Mouse (Mus musculus) heart, embryonic 11.5 days (tissue): ENCODE data around the gene Dcdc2b. TPM values are rescaled to one million over a fixed set of nuclear protein-coding genes. Genes with fewer than 3 reads are reported as not detected.

ENCODE experiments used
- ATAC-seq: fragments of 200-750 bp; cut with Nextera tagmentation; replicated peaks from 2 replicates; pipeline ENCODE4 v1.8.0; 2017; ENCODE audit warnings: moderate library complexity; ENCODE audit not compliant: insufficient number of reproducible peaks, low FRiP score, low TSS enrichment
- H3K27ac ChIP-seq: fragments of 300-500 bp; sonication (generic); 2 replicates; pipeline ENCODE4 v1.5.1; 2014; ENCODE audit warnings: mild to moderate bottlenecking, low read depth, low read length
- H3K27me3 ChIP-seq: fragments of 300-500 bp; sonication (generic); 2 replicates; pipeline ENCODE4 v1.6.1; 2014; ENCODE audit warnings: mild to moderate bottlenecking, low read length, mixed read lengths; ENCODE audit not compliant: control insufficient read depth, insufficient read depth
- H3K36me3 ChIP-seq: fragments of 300-500 bp; sonication (generic); 2 replicates; pipeline ENCODE4 v1.6.1; 2014; ENCODE audit warnings: mild to moderate bottlenecking, low read length, moderate library complexity, mixed read lengths; ENCODE audit not compliant: control insufficient read depth, insufficient read depth
- H3K4me1 ChIP-seq: fragments of 300-500 bp; sonication (generic); 2 replicates; pipeline ENCODE4 v1.6.1; 2014; ENCODE audit warnings: low read length; ENCODE audit not compliant: control insufficient read depth, insufficient read depth
- H3K4me2 ChIP-seq: fragments of 300-500 bp; sonication (generic); 2 replicates; pipeline ENCODE4 v1.6.1; 2014; ENCODE audit warnings: mild to moderate bottlenecking, moderate library complexity
- H3K4me3 ChIP-seq: fragments of 300-500 bp; sonication (generic); 2 replicates; pipeline ENCODE4 v1.5.1; 2014; ENCODE audit warnings: low read depth, low read length
- H3K9ac ChIP-seq: fragments of 300-500 bp; sonication (generic); 2 replicates; pipeline ENCODE4 v1.6.1; 2014; ENCODE audit warnings: mild to moderate bottlenecking, low read depth, low read length, moderate library complexity
- H3K9me3 ChIP-seq: fragments of 300-500 bp; sonication (generic); replicated peaks from 2 replicates; pipeline ENCODE4 v1.6.1; 2016; ENCODE audit warnings: low read length; ENCODE audit not compliant: control insufficient read depth
- whole genome bisulfite sequencing: fragments of 180-500 bp; shearing (Covaris S2); extraction: QIAGEN DNeasy Blood & Tissue Kit; methylation state at CpG from one replicate; pipeline ENCODE4 v1.1.7; 2014; ENCODE audit not compliant: insufficient replicate concordance; 5-methylcytosine and 5-hydroxymethylcytosine counted together
- polyA plus RNA-seq: library from polyadenylated mRNA; unstranded; fragments of >200 nt; fragmentation: Nextera tagmentation; extraction: Ambion mirVana; gene quantifications from 2 replicates; pipeline ENCODE4 v1.2.1, GENCODE M21; 2014

Dcdc2b gene
- polyA plus RNA-seq, 1 experiment from 2014 or later, result 2.7 TPM

DNA sequence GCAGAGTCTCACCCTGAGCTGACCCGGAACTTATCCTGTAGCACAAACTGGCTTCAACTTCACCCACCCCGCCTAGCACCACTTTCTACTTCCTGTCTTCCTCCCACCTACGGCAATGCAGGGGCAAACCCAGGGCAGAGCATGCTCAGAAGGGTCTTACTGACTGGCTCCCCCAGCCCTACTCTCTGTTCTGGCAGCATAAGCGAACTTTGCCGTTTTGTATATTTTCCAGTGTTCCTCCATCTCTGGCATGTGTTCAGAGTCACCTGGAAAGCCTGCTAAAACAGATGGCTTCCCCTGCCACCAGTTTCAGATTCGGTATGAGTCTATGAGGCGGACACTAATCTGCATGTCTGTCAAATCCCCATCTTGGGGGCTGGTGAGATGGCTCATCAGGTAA, 33.7 kb downstream of the Dcdc2b start:
- no peak overlapping the region; the same call in 1 of the 2 replicates for H3K27ac ChIP-seq
- no peak for ATAC-seq
- 66% methylated on average over 7 of the region's 7 CpGs for WGBS
- H3K4me3 ChIP-seq, result no peak overlapping the region
- H3K4me2 ChIP-seq, result no peak overlapping the region
- H3K4me1 ChIP-seq, result peaks cover 9% of the 10 kb centered on the region
- H3K9me3 ChIP-seq, result no peaks in the 10 kb centered on the region
- no peak overlapping the region for H3K9ac ChIP-seq
- H3K36me3 ChIP-seq, result no peaks in the 10 kb centered on the region
- no peaks in the 10 kb centered on the region for H3K27me3 ChIP-seq

DNA sequence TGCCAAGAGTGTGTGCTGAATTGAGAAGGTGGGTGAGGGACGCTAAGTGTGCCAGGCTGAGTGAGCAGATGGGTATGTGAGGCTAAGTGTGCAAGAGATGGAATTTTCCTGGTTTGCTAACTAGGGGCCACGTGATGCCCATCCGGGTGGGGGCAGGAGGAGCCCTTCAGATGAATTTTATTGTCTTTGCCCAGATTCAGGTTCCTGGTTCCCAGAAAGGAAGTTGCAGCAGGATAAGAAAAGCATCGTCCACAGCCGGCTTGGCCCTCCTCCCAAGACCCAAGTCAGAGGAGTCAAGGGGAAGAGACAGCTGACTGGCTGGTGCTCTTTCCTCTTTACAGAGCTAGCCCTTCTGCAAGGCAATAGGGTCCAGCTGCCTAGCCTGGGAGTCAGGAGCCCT, 35.6 kb downstream of the Dcdc2b start, which contains the start of gene Fam167b:
Fam167b (minus strand) TSS at position 84 of the 400 bp plus-strand sequence.
- H3K4me3 ChIP-seq, result no peak within 1 kb of the TSS
- H3K9ac ChIP-seq, result no peak within 1 kb of the TSS
- H3K27me3 ChIP-seq, result no peaks in the 10 kb centered on the region
- 67% methylated on average over 5 of the region's 5 CpGs for WGBS
- 0 out of 2 replicates have a peak within 1 kb of the TSS, but pooled peaks have one; percentile 12 for H3K4me2 ChIP-seq
- no peaks in the 10 kb centered on the region for H3K9me3 ChIP-seq
- peak within 1 kb of the TSS; percentile 50 for H3K27ac ChIP-seq
- no peak for ATAC-seq
- H3K4me1 ChIP-seq, result peaks cover 6% of the 10 kb centered on the region; the same call in 1 of the 2 replicates
- H3K36me3 ChIP-seq, result no peaks in the 10 kb centered on the region

DNA sequence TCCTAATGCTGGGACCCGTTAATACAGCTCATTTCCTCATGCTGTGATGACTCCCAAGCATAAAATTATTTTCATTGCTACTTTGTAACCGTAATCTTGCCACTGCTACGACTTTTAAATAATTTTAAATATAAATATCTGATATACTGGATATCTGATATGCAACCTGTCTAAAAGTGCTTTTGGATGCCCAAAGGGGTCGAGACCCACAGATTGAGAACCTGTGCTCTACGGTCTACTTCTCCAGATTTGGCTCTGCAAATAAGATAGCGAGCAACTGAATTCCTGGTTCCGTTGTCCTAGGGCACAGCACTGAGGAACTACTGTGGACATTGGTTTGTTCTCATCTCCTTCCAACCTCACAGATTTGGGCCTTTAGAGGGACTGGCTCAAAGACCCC, 36.4 kb downstream of the Dcdc2b start:
- H3K4me2 ChIP-seq, result no peak overlapping the region
- no peaks in the 10 kb centered on the region for H3K9me3 ChIP-seq
- WGBS, result 80% methylated on average over 7 of the region's 7 CpGs
- H3K9ac ChIP-seq, result no peak overlapping the region
- no peak for ATAC-seq
- no peak overlapping the region for H3K4me3 ChIP-seq
- H3K27me3 ChIP-seq, result no peaks in the 10 kb centered on the region
- no peaks in the 10 kb centered on the region for H3K36me3 ChIP-seq
- H3K4me1 ChIP-seq, result peaks cover 6% of the 10 kb centered on the region; the same call in 1 of the 2 replicates
- H3K27ac ChIP-seq, result 0 out of 2 replicates have a peak overlapping the region, but pooled peaks have one; percentile 50

DNA sequence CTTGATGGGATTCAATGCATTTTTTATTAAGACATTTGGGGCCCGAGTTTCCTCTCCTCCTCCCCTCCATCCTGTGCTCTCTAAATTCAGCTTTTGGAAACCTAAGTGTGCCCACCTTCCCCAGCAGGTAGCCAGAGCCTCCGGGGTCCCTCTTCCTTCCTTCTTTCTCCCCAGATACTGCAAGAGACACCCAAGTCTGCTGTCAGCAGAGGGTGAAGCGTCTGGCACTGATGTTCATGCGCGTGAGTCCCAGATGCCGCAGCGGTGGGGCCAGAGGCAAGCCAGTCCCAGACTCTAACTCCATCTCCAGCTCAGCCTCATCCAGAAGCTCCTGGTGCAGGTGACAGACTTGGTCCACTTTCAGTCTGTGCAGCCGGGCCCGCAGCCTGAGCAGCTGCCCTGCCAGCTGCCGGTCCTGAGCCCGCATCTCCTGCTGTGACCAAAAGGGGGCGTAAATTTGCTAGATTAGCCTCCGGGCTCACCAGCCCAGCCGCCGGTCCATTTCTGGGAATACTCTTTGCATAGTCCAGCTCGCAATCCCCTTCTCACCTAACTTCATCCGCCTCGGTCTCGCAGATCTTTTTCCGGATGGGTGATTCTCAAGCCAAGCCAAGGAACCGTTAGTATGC, 37.1 kb downstream of the Dcdc2b start:
- 0 out of 2 replicates have a peak overlapping the region, but pooled peaks have one; percentile 12 for H3K4me2 ChIP-seq
- no peak overlapping the region for H3K4me3 ChIP-seq
- ATAC-seq, result no peak
- no peaks in the 10 kb centered on the region for H3K27me3 ChIP-seq
- 33% methylated on average over 21 of the region's 21 CpGs for WGBS
- no peaks in the 10 kb centered on the region for H3K9me3 ChIP-seq
- H3K4me1 ChIP-seq, result peaks cover 6% of the 10 kb centered on the region; the same call in 1 of the 2 replicates
- no peak overlapping the region for H3K9ac ChIP-seq
- H3K36me3 ChIP-seq, result no peaks in the 10 kb centered on the region
- no peak overlapping the region for H3K27ac ChIP-seq

DNA sequence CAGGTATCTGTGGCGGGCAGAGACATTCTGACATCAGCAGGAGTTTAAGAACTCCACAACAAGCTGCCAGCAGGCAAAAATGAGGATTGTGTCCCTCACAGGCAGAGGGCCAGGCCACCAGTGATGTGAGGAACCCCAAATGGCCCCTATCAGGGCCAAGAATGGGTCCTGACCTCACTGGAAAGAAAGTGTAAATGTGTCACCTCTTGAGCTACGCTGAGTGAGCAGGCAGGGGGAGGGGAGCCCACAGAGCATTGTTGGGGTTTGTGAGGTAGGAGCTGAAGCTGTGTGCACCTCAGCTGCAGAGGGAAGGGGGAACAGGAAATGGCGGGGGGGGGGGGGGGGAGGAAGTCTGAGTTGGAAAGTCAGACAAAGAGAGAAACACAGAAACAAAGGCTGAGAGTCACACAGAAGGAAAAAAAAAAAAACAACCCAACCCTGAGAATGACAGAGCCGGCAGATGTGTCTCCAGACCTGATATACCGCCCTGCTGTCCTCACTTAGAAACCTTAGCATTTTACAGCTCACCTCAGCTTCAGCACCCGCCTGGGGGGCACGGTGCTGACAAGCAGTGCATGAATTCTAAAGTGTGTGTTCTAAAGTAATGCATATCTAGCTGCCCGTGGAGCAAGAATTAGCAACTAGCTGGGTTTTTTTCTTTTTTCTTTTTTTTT, 38.7 kb downstream of the Dcdc2b start:
- no peaks in the 10 kb centered on the region for H3K9me3 ChIP-seq
- H3K36me3 ChIP-seq, result no peaks in the 10 kb centered on the region
- H3K9ac ChIP-seq, result 0 out of 2 replicates have a peak overlapping the region, but pooled peaks have one; percentile 54
- H3K27ac ChIP-seq, result peak overlapping the region; percentile 68; the same call in 1 of the 2 replicates
- H3K4me1 ChIP-seq, result peaks cover 6% of the 10 kb centered on the region; the same call in 1 of the 2 replicates
- 33% methylated on average over 7 of the region's 8 CpGs for WGBS
- no peaks in the 10 kb centered on the region for H3K27me3 ChIP-seq
- peak overlapping the region; percentile 8; the same call in 1 of the 2 replicates for H3K4me2 ChIP-seq
- ATAC-seq, result no peak
- H3K4me3 ChIP-seq, result no peak overlapping the region

DNA sequence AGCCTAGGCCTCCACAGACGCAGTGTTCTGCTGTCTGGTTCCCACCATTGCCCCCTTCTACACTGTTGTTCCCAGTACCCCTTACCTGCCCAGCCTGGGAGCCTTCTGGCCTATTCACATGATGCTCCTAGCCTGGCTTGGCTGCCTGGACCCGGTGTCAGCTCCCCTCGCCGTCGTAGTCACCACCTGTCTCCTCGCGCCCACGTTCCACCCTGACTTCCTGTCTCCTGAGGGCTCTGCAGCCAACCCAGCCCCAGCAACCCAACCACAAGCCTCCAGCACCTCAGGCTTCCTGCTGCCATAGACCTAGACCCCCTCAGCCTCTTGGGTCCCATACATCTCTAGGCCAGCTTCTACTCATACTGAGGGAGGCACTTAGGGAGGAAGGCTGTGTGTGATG, 40.6 kb downstream of the Dcdc2b start, which contains the start of gene Lck:
Lck (minus strand) TSS at position 212 of the 400 bp plus-strand sequence.
- no peak for ATAC-seq
- WGBS, result 80% methylated on average over 8 of the region's 8 CpGs
- H3K4me2 ChIP-seq, result no peak within 1 kb of the TSS
- no peaks in the 10 kb centered on the region for H3K27me3 ChIP-seq
- H3K9ac ChIP-seq, result no peak within 1 kb of the TSS
- H3K27ac ChIP-seq, result peak within 1 kb of the TSS; percentile 0; the same call in 1 of the 2 replicates
- H3K4me1 ChIP-seq, result peaks cover 6% of the 10 kb centered on the region; the same call in 1 of the 2 replicates
- H3K4me3 ChIP-seq, result no peak within 1 kb of the TSS
- no peaks in the 10 kb centered on the region for H3K36me3 ChIP-seq
- no peaks in the 10 kb centered on the region for H3K9me3 ChIP-seq

DNA sequence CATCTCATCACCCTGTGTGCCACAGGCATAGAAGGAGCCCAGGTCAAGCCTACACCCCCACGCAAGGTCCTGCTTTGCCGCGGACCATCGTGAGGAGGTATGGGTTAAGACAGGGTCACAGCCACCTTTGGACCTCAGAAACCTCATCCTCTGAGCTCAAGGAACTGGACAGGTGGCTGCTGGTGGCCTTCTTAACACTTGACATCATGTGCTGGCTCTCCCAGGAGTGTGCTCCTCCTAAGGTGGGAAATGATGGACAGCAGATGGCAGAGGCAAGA, 41.0 kb downstream of the Dcdc2b start:
- WGBS, result 98% methylated on average over 4 of the region's 4 CpGs
- peaks cover 6% of the 10 kb centered on the region; the same call in 1 of the 2 replicates for H3K4me1 ChIP-seq
- no peak overlapping the region for H3K4me2 ChIP-seq
- no peaks in the 10 kb centered on the region for H3K9me3 ChIP-seq
- no peak overlapping the region for H3K4me3 ChIP-seq
- ATAC-seq, result no peak
- no peak overlapping the region for H3K9ac ChIP-seq
- no peak overlapping the region for H3K27ac ChIP-seq
- no peaks in the 10 kb centered on the region for H3K36me3 ChIP-seq
- no peaks in the 10 kb centered on the region for H3K27me3 ChIP-seq

DNA sequence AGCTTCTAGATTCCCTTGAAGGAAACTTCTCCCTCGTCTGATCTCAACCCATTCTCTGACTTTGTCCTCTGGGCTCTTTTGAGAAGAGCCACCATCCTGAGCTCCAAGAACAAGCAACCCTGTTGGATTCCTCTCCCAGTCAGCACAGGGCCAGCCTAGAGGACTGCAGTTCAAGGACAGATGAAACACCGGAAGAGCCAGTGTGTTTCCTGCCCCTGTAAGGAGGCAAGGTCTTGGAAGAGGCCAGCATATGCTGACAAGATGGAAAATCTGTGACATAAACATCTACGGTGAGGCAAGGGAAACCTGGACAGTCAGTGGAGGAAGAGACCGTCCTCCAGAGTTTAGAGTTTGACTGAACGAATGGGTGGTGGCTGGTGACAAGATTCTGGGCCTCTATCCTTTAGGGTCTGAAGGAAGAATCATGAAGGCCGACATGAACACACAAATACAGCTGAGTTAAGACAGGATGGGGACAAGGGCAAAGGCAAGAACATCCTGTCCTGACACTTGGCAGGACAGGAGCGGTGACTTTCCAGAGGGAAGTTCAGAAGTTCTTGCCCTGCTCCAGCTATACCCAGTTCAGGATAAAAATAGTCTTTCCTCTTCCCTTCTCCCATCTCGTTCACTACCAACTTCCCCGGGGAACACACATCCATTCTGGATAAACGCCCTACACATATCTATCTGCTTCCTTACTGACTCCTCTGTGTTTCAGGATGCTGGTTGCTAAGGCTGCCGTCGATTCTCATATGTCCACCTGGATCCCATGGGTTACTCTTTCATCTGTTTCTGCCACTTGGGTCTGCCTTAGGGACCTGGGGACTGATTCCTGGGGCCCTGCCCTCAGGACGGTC, 41.6 kb downstream of the Dcdc2b start:
- Histone ChIP-seq H3K4me2 (no peak overlapping the region), H3K9me3 (no peaks in the 10 kb centered on the region), H3K27ac (peak overlapping the region; percentile 0; the same call in 1 of the 2 replicates), H3K4me3 (no peak overlapping the region), H3K4me1 (peaks cover 6% of the 10 kb centered on the region; the same call in 1 of the 2 replicates), H3K9ac (no peak overlapping the region), H3K36me3 (no peaks in the 10 kb centered on the region), H3K27me3 (no peaks in the 10 kb centered on the region)
- 63% methylated on average over 13 of the region's 13 CpGs for WGBS
- no peak for ATAC-seq
